Comparison of ENCODE assay signal across 8 mouse cellular contexts in genomic region chr1:169495621-169496020, GRCm38 (mm10). TPM values are rescaled to one million over a fixed set of nuclear protein-coding genes. Genes with fewer than 3 reads are reported as not detected.
DNase-seq lines count a peak whose midpoint lies in the region; ATAC-seq lines count a peak whose summit lies in the region.
"Had no signal": no experiment of that assay in that cellular context is flagged by ENCODE, and none has a peak within 500 bp of the region (broad histone marks: within the 10 kb centered on the region; RNA-seq: fewer than 3 reads in every experiment).

No protein-coding gene starts in this region.

- no peak overlapping the region for H3K9ac ChIP-seq in kidney, embryonic 16.5 days (replicated peaks; ENCODE audit: low read length)
- H3K9ac ChIP-seq: embryonic facial prominence, embryonic 12.5 days had no signal

- ATAC-seq in kidney, embryonic 16.5 days (ENCODE audit: low FRiP score, low TSS enrichment): no peak
- ATAC-seq in granulocyte monocyte progenitor cell, adult 5-6 weeks (replicated peaks; ENCODE audit: poor library complexity, severe bottlenecking): no peak

- 70% methylated on average over 8 of the region's 8 CpGs for WGBS in kidney, embryonic 16.5 days

- no peaks in the 10 kb centered on the region for H3K4me1 ChIP-seq in kidney, embryonic 16.5 days (ENCODE audit: insufficient read depth, low read length)
- H3K4me1 ChIP-seq: embryonic facial prominence, embryonic 12.5 days had no signal

- H3K36me3 ChIP-seq in kidney, embryonic 16.5 days (ENCODE audit: insufficient read depth, low read length): peaks cover 13% of the 10 kb centered on the region

- no peaks in the 10 kb centered on the region for H3K9me3 ChIP-seq in kidney, embryonic 16.5 days (ENCODE audit: low read length)
- H3K9me3 ChIP-seq: embryonic facial prominence, embryonic 12.5 days had no signal

- no peak overlapping the region for H3K27ac ChIP-seq in kidney, embryonic 16.5 days (ENCODE audit: low read length)
- H3K27ac ChIP-seq: embryonic facial prominence, embryonic 12.5 days had no signal

- peak; percentile 35 for DNase-seq in kidney, adult 9 months
- DNase-seq in adrenal gland, postnatal 14 days: peak; percentile 63
- DNase-seq in embryo, embryonic 11 days: peak; percentile 78
- peak; percentile 87 to 89 for DNase-seq in layer of hippocampus, postnatal 10 days (ENCODE audit: low spot score in 2 of 2)
- peak; percentile 47 for DNase-seq in mesoderm, embryonic 11.5 days (ENCODE audit: low read depth, low spot score)

- H3K4me3 ChIP-seq in kidney, embryonic 16.5 days (ENCODE audit: low read length): no peak overlapping the region
- H3K4me3 ChIP-seq: embryonic facial prominence, embryonic 12.5 days had no signal

- no peak overlapping the region for H3K4me2 ChIP-seq in kidney, embryonic 16.5 days (replicated peaks; ENCODE audit: low read depth, low read length)
- H3K4me2 ChIP-seq: embryonic facial prominence, embryonic 12.5 days had no signal

- H3K27me3 ChIP-seq in kidney, embryonic 16.5 days (ENCODE audit: insufficient read depth, low read length): no peaks in the 10 kb centered on the region
- H3K27me3 ChIP-seq: embryonic facial prominence, embryonic 12.5 days had no signal

RNA-seq across cellular contexts. Expression of gene Nuf2, which starts 35.6 kb away (rescaled TPM):
- 58.4 and 60.6 TPM in 2 replicates for polyA plus RNA-seq in kidney, embryonic 16.5 days (2015; fragmentation: Nextera tagmentation; extraction: Ambion mirVana)
- 12.6 and 13.0 TPM in 2 replicates for total RNA-seq in adrenal gland, postnatal 14 days (2021)
- total RNA-seq in layer of hippocampus, postnatal 10 days (2021): 1 to 10 TPM; 7.4 to 8.1 TPM
- total RNA-seq in granulocyte monocyte progenitor cell, adult 5-6 weeks (2014; fragmentation: Nextera tagmentation): 24.9 and 39.0 TPM in 2 replicates
- total RNA-seq in granulocyte monocyte progenitor cell, adult 5-6 weeks (2017): 137 and 159 TPM in 2 replicates

Comparison
In these comparisons a context has a peak if more than half of its experiments do, and no peak if none do; other contexts are left out.
1. DNase-seq: peak in every context shown above with its lines; median percentile 88 in layer of hippocampus, postnatal 10 days; 78 in embryo, embryonic 11 days; 63 in adrenal gland, postnatal 14 days; 47 in mesoderm, embryonic 11.5 days; 35 in kidney, adult 9 months.